Mouse (Mus musculus) megakaryocyte, embryonic 14.5 days (primary cell): ENCODE measurements around the gene Grtp1.

ENCODE experiments used
- FLI1 ChIP-seq: IDR thresholded peaks from 2 replicates; pipeline ENCODE4 v1.6.1; 2012; ENCODE audit warnings: low read length, inconsistent platforms, mixed read lengths
- GATA1 ChIP-seq: IDR thresholded peaks from 3 replicates; pipeline ENCODE4 v1.6.1; 2012; ENCODE audit warnings: mixed read lengths, low read length, inconsistent platforms, borderline replicate concordance

- no peak for TF ChIP-seq GATA1
- TF ChIP-seq FLI1, result no peak
These were observed 18.0 kb upstream of the Grtp1 start for GRCm38 (mm10) chr8:13218441-13218840.
